Mouse (Mus musculus) bone marrow macrophage, adult 2 months (primary cell): ENCODE measurements around the gene Morn4.

Source experiments
- CTCF ChIP-seq: IDR thresholded peaks from 2 replicates; pipeline ENCODE4 v1.5.1; 2012; ENCODE audit warnings: low read depth, mild to moderate bottlenecking, low read length, moderate library complexity
- POLR2A ChIP-seq: IDR thresholded peaks from 2 replicates; pipeline ENCODE4 v1.6.1; 2012; ENCODE audit warnings: mild to moderate bottlenecking, low read depth, low read length, borderline replicate concordance

GRCm38 (mm10) chr19:42026158-42026557, 60.0 kb downstream of the Morn4 start:
- TF ChIP-seq POLR2A (no peak), CTCF (peak; percentile 70)
